8 mouse cellular contexts compared by ENCODE assay signal in the genomic region with DNA sequence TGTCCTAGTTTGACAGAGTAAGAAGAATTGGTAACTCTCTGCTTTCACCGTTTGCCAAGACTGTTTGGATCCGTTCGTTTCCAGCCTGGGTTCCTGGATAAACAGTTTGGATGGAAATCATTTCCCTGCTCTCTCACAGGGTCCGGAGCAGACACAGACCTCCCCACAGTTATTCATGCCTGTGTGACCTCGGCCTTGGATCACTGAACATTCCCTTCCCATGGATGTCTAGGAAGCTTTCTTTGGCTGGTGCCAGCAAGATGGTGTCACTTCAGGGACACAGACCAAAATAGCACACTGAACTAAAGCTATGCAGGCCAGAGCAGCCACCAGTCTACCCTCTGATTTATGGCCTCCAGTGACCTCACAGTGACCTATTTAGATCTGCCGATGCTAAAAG. TPM values are rescaled to one million over a fixed set of nuclear protein-coding genes. Genes with fewer than 3 reads are reported as not detected.
DNase-seq lines count a peak whose midpoint lies in the region; ATAC-seq and TF ChIP-seq lines count a peak whose summit lies in the region.

No protein-coding gene starts in this region.

- H3K4me2 ChIP-seq in lung, postnatal 0 days (replicated peaks; ENCODE audit: low read depth, low read length) = no peak overlapping the region
- no peak overlapping the region for H3K4me2 ChIP-seq in forebrain, embryonic 11.5 days (ENCODE audit: low read depth, low read length, severe bottlenecking)

- no peaks in the 10 kb centered on the region for H3K36me3 ChIP-seq in lung, postnatal 0 days (ENCODE audit: insufficient read depth, low read length)
- H3K36me3 ChIP-seq in forebrain, embryonic 11.5 days (ENCODE audit: control insufficient read depth, insufficient read depth, low read length) = no peaks in the 10 kb centered on the region

- H3K4me1 ChIP-seq in lung, postnatal 0 days (ENCODE audit: insufficient read depth, low read depth, low read length) = peaks cover 9% of the 10 kb centered on the region; the same call in 1 of the 2 replicates
- H3K4me1 ChIP-seq in forebrain, embryonic 11.5 days (replicated peaks; ENCODE audit: control insufficient read depth, insufficient read depth, low read length) = peaks cover 6% of the 10 kb centered on the region; the same call in 1 of the 2 replicates

- H3K4me3 ChIP-seq in lung, postnatal 0 days (ENCODE audit: low read depth, low read length) = no peak overlapping the region
- H3K4me3 ChIP-seq in forebrain, embryonic 11.5 days (ENCODE audit: low read depth, low read length) = no peak overlapping the region

- 13% methylated on average over 6 of the region's 6 CpGs for WGBS in lung, postnatal 0 days
- 85% methylated on average over 6 of the region's 6 CpGs for WGBS in forebrain, embryonic 11.5 days

- no peak for TF ChIP-seq CTCF in lung, postnatal 0 days (IDR thresholded peaks at IDR 0.05)

- peak; percentile 88 for TF ChIP-seq EP300 in lung, postnatal 0 days (IDR thresholded peaks at IDR 0.05)

- DNase-seq in adipocyte (ENCODE audit: low spot score) = peak; percentile 36
- peak; percentile 61 for DNase-seq in adrenal gland, postnatal 25 days
- peak; percentile 78 to 83 for DNase-seq in heart, postnatal 10 days
- peak; percentile 78 for DNase-seq in lung, postnatal 0 days (ENCODE audit: low spot score)
- DNase-seq in forebrain, embryonic 11.5 days (ENCODE audit: low spot score) = no peak

- no peak overlapping the region for H3K9ac ChIP-seq in lung, postnatal 0 days (replicated peaks; ENCODE audit: low read depth)
- H3K9ac ChIP-seq in forebrain, embryonic 11.5 days (ENCODE audit: low read length) = no peak overlapping the region

- intact Hi-C loops in heart, postnatal 10 days (cut with DNase I) = no loop called here

- peak; percentile 88 for ATAC-seq in lung, postnatal 0 days
- no peak for ATAC-seq in forebrain, embryonic 11.5 days (replicated peaks; ENCODE audit: low FRiP score)
- ATAC-seq in CD4-positive, CD25-positive, alpha-beta regulatory T cell, adult 4 months = no peak
- no peak for ATAC-seq in inflammation-experienced regulatory T-cells, adult 6 months
- no peak for ATAC-seq in megakaryocyte, adult 5-6 weeks (ENCODE audit: poor library complexity, severe bottlenecking)

- no peaks in the 10 kb centered on the region for H3K9me3 ChIP-seq in lung, postnatal 0 days (ENCODE audit: low read length)
- H3K9me3 ChIP-seq in forebrain, embryonic 11.5 days (ENCODE audit: control insufficient read depth, low read length) = no peaks in the 10 kb centered on the region

- peak overlapping the region; percentile 33; the same call in 1 of the 2 replicates for H3K27ac ChIP-seq in lung, postnatal 0 days (ENCODE audit: low read length)
- no peak overlapping the region for H3K27ac ChIP-seq in forebrain, embryonic 11.5 days (ENCODE audit: low read depth, low read length)

- H3K27me3 ChIP-seq in lung, postnatal 0 days (replicated peaks; ENCODE audit: insufficient read depth, low read length) = no peaks in the 10 kb centered on the region
- H3K27me3 ChIP-seq in forebrain, embryonic 11.5 days (ENCODE audit: control insufficient read depth, insufficient read depth, low read length) = no peaks in the 10 kb centered on the region

RNA-seq across cellular contexts. Expression of a gene that starts 38.5 kb away (rescaled TPM):
- total RNA-seq in adrenal gland, postnatal 25 days (2021) = 1.9 and 2.5 TPM in 2 replicates
- 10 to 100 TPM; 13.0 to 16.3 TPM for total RNA-seq in heart, postnatal 10 days (2021)
- polyA plus RNA-seq in lung, postnatal 0 days (2015; fragmentation: Nextera tagmentation; extraction: Ambion mirVana) = 3.1 and 3.9 TPM in 2 replicates
- 7.3 and 9.5 TPM in 2 replicates for polyA plus RNA-seq in forebrain, embryonic 11.5 days (2014; fragmentation: Nextera tagmentation; extraction: Ambion mirVana)
- 100 to 1,000 TPM; 228 to 281 TPM for polyA plus RNA-seq in CD4-positive, CD25-positive, alpha-beta regulatory T cell, adult 4 months (2017; shearing (Covaris generic))
- 100 to 1,000 TPM; 199 to 236 (median 232) TPM for polyA plus RNA-seq in inflammation-experienced regulatory T-cells, adult 6 months (2017; shearing (Covaris generic))
- 87.3 and 93.1 TPM in 2 replicates for total RNA-seq in megakaryocyte, adult 5-6 weeks (2015)
- 65.3 and 80.5 TPM in 2 replicates for total RNA-seq in megakaryocyte, adult 5-6 weeks (2017)

Comparison
In these comparisons a context has a peak if more than half of its experiments do, and no peak if none do; other contexts are left out.
1. RNA of a gene that starts 38.5 kb away (polyA plus RNA-seq): 228 to 281 TPM in CD4-positive, CD25-positive, alpha-beta regulatory T cell, adult 4 months and 199 to 236 TPM in inflammation-experienced regulatory T-cells, adult 6 months; 7.3 to 9.5 TPM in forebrain, embryonic 11.5 days and 3.1 to 3.9 TPM in lung, postnatal 0 days; every median in the first group is over 10 times any median in the second.